Mouse (Mus musculus) 3134 (cell line): ENCODE data around the gene 2810459M11Rik.

Experiments
- DNase-seq: peaks from one replicate; pipeline ENCODE4 v3.0.0-alpha.2; 2011; ENCODE audit warnings: low spot score; ENCODE audit not compliant: insufficient read length; ENCODE audit errors: extremely low read depth

Gene 2810459M11Rik

GRCm38 (mm10) chr1:86048744-86049143, 3.1 kb downstream of the 2810459M11Rik start:
- no peak for DNase-seq

DNA sequence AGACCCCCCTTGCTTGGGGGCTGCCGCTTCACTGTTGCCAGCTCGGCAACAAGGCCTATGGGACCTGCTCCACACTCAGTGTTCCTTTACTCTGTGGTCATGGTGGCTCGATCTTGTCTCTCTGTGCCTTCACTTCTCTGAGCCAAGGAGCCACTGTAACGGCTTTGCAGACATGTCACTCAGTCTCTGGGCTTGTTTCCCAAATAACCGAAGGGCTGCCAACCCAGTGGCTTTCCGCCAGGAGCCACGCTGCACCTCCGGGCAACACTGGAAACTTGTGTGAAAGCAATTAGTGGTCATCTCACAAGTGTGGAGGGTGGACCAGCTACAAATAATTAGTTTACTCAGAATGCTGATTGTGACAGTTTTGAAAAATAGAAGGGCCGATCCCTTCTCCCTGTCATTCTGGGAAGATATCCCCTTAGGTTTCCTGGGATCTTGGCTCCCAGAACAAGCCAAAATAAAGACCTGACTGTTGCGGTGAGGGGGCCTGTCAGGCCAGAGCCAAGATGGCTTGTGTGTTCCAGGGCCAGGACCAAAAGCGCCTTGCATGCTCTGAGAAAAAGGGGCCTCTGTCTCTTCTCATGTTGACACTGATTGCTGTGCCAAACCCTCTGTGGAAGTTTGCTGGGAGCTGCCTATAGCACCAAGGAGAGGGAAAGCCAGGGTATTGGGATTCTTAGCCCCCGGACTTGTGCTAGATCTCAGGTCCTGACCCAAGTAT, 7.7 kb downstream of the 2810459M11Rik start:
- DNase-seq, result peak; percentile 71

DNA sequence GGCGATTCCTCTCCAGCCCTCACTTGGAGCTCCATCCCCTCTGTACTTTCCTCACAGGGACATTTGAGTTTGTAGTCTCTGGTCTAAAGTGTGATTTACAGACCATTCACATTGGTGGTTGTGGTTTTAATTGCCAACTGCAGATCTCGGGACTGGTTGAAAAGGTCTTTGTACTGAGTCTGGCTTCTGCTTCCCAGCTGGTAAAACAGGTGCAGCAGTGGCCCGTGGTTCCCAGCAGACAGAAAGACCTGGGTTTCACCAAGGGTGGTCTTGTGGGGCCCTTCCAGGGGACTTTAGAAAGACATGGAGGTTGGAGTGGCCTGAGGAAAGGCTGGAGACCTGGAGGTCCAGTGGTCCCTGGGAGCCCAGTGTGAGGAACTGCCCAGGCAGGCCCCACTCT, 9.3 kb downstream of the 2810459M11Rik start:
- no peak for DNase-seq

DNA sequence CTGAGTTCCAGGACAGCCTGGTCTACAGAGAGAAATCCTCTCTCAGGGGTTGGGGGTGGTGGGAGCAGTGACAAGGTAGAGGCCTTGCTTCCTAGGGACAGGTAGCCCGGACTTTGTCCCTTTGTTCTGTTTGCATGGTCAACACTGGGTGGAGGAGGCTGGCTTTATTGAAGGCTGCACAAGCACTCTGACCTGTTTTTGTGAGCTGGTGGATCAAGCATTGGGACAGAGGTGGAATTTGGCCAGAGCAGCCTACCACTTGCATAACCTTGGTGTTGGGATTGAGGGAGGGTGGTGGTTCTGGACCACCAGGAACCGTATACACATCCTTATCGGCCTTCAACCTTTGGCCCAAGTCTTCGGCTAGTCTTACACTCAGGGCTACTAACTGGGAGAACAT, 10.6 kb downstream of the 2810459M11Rik start:
- no peak for DNase-seq

GRCm38 (mm10) chr1:86058856-86059769, 13.4 kb downstream of the 2810459M11Rik start:
- peak; percentile 67 for DNase-seq

GRCm38 (mm10) chr1:86062523-86062922, 16.9 kb downstream of the 2810459M11Rik start:
- no peak for DNase-seq

DNA sequence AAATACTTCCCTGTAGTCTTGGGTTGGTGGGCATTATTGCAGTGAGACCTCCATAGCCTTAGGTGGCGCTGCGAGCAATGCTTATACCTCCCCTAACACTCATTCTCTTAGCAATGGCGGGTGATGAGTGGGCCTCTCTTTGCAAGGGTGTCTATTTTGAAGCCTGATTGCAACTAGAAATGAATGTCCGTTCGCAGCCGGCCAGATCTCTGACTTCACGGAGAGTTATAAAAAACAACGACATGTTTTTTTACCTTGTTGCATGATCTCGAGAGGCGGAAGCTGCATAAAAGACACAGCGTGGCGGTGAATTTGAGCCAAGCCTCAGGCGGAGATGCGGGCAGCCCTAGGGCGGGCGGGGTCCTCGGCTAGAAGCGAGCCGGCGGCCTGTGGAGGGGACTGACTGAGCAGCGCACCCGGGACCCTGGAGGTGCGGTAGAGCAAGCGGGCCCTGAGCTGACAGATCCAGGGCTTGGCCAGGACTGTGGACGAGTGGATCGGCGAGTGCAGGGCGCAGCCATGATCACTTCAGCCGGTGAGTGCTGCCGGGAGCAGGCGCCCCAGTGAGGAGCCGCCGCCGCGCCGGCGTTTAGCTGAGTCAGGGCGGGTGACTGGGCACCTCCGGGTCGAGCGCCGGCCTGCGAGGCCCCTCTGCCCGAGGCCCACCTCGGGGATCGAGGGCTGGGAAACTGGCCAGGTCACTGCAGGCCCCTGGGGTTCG, 18.8 kb downstream of the 2810459M11Rik start, which contains the start of gene Psmd1:
TSS of gene Psmd1 (plus strand) at position 117 of the 721 bp plus-strand sequence.
- peak; percentile 87 for DNase-seq

DNA sequence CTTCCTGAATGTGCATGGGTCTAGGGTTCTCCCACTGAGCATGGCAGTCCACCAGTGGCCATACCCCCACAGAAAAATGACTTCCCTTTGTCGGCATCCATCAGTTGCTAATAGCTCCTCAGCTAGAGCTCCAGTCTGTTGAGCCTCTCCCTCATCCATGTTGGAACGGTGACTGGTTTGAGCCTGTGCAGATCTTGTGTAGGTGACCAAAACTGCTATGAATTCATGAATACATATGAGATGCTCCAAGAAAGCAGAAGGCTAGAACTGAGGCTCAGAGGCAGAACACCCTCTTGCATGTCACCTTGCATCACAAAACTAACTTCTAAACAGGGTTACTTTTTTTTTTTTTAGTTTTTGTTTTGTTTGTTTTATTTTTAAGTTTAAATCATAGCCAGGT, 30.9 kb downstream of the 2810459M11Rik start:
- no peak for DNase-seq

- no peak for DNase-seq
Measured at GRCm38 (mm10) chr1:86094413-86094812, 48.8 kb downstream of the 2810459M11Rik start.

- DNase-seq, result no peak
Measured at GRCm38 (mm10) chr1:86105054-86105453, 59.4 kb downstream of the 2810459M11Rik start.
